Mouse (Mus musculus) CD4-positive, CD25-positive, alpha-beta regulatory T cell, adult 4 months (primary cell): Measurements from ENCODE around the gene Gm10491. TPM values are rescaled to one million over a fixed set of nuclear protein-coding genes. Genes with fewer than 3 reads are reported as not detected.
"Not testable (repeated sequence)": the region's sequence is repeated elsewhere in the genome, so short reads cannot be mapped to it uniquely, and the experiment has no call there.

Experiments
- ATAC-seq: one replicate; pipeline ENCODE4 v1.8.0; 2017
- polyA plus RNA-seq, 2 experiments: library from polyadenylated mRNA; unstranded; fragments of 100-300 nt; shearing (Covaris generic); gene quantifications; one replicate each; pipeline ENCODE4 v1.2.1; 2017

The Gm10491 gene
- not detected for polyA plus RNA-seq

DNA sequence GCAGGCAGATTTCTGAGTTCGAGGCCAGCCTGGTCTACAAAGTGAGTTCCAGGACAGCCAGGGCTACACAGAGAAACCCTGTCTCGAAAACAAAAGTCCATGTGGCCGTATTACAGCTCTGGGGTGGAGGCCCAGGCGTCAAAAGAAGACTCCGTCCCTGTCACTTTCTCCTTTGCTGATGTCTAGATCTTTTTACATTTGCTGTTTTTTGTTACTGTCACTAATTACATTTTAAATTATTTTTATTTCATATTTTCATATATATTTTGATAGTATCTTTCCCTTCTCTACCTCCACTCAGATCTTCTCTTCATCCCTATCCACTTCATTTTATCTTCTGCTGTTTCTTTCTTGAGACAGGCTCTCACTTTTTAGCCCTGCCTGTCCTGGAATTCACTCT, at the start of gene Gm10491:
Gene Gm10491 (minus strand): TSS at position 101 of the 400 bp plus-strand sequence.
- no peak for ATAC-seq

DNA sequence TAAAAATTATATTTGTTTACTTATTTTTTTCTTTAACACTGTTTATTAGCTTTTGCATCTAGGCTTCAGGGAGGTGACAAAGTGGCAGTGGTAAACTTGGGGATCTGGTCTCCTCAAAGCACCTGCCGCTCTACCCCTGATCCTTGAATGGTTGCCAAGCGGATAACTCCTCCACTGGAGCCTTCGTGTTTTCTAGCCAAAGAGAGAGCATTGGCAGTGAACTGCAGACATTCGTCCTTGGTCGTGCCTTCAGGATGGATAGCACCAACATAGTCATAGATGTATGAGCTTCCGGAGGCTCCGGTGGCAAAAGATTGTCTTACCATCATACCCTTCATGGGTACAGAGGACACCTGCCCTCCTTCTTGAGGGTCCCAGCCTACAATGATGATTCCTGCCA, 42.5 kb upstream of the Gm10491 start:
- no peak for ATAC-seq

DNA sequence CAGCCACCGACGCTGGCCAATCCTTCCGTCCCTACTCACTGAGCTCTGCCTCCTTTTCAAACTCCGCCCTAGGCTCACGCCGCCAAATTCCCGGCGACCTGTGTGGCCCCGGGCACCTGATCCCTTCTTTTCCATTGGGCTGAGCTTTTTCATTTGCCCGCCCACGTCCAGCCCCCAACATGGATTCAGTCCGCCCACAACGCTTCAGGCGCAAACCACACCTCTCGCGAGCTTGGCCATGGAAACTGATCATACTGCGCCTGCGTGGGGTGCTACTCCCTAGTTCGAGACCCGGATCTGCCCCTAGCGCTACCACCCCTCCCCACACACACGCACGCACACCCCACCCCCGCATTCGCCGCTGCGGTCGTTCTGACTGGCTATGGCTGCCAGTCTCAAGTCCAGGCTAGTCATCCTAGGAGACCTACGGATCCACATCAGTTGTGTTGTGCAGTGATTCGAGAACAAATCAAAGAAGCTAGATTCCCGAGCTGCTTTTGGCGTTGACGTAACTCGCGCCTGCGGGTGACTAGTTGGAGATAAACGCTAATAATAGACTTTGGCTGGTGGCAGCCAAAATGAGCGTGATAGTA, 40.4 kb upstream of the Gm10491 start:
- peak; percentile 92 for ATAC-seq

DNA sequence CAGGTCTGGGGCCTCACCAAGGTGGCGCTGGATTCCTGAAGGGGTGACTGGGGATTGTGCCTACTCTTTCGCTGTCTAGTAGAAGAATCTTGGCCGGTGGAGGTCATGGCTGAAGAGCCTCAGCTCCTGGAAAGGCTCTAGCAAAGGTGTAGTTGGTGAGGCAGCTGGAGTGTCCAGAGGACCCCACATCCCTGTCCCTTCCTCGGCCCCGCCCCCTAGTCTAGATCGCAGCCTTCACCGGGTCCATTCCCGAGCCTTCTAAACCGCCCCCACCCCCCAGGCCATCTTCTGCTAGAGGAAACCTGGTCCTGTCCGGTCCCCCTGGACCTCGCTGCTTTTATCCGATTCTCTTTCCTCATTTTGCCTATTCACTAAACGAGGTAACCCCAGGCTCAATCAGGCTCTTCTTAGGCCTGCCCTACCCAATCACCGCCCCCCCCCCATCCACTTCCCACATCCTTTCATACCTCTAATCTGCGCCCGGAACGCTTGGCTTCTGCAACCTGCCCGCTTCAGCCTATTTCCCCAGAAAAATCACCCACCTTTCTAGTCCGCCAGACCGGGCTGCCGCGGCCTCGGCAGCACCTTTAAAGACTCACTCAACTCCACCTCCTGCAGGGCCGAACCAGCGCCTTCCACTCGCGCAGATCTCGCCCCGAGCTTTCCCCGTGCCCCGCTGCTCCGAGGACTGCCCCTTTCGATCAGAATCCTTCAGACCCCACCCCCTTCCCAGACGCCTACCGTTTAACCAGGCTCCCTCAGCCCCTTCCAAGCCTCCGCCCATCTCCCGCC, 39.7 kb upstream of the Gm10491 start, which contains the start of gene Hdac6:
Gene Hdac6 (minus strand): TSS at position 782 of the 792 bp plus-strand sequence.
- peak; percentile 37 for ATAC-seq

DNA sequence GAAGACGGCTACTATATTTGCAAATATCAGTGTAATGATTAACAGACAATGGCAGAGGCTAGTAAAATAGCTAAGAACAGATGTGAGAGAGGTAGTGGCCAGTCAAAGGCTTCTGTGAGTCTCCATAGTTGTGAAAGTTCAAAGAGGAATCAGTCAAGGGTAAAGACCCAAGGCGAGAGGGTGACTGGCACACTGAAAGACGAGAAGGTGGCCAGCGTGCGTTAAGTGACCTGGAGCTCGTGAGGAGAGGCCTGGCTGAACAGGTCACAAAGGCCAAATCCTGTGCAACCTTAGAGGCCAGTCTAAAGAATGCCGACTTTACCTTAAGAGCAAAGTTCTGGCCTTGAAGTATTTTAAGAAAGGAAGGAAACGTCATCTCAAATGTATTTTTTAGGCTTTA, 38.0 kb upstream of the Gm10491 start:
- no peak for ATAC-seq

DNA sequence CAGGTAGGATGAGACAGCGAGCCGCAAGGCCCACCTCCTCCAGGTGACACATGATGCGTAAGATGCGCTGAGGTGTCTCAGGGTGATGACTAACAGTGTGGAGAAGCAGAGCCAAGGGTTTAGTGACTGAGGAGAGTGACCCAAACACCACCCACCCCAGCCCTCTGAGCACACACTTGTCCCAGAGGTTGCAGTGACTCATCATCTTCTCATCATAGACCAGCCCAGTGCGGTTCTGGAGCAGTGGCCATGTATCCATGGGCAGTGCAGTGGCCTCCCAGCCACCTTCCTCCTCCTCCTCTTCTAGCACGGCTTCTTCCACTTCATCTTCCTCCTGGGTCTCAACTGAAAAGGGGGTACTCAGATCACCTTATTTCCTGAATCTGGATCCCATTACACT, 30.0 kb upstream of the Gm10491 start:
- ATAC-seq = no peak

DNA sequence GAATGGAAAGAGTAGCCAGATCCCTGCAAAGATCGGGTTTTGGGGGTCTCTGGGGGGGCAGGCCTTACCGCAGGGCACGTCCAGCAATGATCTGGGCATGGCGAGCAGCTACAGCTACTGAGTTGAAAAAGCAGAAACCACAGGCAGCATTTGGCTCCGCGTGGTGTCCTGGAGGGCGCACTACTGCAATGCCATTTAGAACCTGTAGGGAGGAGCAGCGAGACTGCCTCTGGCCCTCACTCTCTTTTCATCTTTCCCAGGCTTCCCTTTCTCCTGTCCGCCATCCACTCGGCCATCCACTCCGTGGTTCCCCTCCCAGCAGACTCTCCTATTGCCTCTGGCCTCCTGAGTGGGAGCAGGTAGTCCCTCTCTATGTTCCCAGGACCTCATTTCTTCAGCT, 29.2 kb upstream of the Gm10491 start:
- ATAC-seq = no peak

DNA sequence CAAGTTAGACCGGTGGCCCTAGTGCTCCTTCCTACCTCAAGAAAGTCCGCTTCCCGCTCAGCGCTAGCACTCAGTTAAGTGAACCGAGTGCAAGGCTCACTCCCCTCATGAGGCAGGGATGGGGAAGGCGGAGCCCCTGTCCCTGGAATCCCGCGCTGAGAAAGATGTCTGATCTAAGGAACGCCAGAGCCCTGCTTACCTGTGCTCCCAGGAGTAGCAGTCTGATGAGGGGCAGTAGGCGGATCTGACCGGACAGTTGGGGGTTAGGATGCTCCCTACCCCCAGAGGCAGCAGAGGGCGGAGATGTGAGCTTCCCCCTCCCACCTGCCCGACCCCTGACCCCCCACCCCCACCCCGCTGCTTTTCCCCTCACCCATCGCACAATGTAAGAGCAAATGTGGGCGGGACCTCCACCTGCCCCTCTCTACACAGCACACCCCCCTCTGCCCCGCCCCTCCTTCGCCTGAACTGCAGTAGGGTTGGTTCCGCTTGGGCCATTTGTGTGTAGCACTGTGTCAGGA, 20.7 kb upstream of the Gm10491 start, which contains the start of gene Eras:
Gene Eras (minus strand): TSS at position 338 of the 521 bp plus-strand sequence.
- no peak for ATAC-seq

DNA sequence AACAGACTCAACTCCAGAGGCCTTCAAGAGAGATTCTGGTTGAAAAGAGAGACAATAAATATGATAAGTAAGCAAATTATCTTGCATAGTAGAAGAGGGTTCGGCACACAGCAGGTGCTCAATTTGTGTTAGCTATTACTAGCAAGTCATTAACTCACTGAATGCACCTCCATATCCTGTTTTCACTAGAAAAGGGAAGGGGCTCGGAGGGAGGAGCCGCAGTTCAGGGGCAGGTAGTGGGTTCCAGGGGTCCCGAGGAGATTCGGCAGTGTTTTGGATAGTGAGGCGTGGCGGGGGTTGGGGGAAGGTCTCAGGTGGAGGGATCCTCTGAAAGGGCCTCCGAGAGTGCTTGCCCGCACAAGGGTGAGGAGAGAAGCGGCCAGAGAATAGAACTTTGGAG, 19.5 kb upstream of the Gm10491 start:
- ATAC-seq = no peak

DNA sequence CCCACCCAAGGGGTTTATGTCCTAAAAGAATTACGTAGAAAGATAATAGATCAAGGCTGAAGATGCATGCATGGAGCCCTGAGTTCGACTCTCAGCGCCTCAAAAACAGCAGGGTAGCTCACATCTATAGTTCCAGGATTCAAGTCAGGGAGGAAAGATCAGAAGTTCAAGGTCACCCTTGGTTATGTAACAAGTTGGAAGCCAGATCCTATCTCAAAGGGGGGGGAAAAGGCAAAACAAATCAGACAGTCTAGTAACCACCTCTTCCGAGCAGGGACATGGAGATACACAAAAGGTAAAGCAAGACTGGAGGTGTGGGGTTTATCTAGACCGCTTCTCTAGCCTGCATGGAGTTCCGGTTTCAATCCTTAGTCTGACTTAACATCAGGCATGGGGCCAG, 18.6 kb upstream of the Gm10491 start:
- ATAC-seq = no peak

DNA sequence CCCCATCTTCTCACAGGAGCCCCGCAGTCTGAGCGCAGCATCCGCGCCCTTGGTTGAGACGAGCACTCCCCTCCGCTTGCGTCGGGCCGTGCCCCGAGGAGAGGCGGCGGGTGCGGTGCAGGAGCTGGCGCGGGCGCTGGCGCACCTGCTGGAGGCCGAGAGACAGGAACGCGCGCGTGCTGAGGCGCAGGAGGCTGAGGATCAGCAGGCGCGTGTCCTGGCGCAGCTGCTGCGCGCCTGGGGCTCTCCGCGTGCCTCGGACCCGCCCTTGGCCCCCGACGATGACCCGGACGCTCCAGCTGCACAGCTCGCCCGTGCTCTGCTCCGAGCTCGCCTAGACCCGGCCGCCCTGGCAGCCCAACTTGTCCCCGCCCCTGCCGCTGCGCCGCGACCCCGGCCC, 14.4 kb upstream of the Gm10491 start:
- ATAC-seq = no peak

DNA sequence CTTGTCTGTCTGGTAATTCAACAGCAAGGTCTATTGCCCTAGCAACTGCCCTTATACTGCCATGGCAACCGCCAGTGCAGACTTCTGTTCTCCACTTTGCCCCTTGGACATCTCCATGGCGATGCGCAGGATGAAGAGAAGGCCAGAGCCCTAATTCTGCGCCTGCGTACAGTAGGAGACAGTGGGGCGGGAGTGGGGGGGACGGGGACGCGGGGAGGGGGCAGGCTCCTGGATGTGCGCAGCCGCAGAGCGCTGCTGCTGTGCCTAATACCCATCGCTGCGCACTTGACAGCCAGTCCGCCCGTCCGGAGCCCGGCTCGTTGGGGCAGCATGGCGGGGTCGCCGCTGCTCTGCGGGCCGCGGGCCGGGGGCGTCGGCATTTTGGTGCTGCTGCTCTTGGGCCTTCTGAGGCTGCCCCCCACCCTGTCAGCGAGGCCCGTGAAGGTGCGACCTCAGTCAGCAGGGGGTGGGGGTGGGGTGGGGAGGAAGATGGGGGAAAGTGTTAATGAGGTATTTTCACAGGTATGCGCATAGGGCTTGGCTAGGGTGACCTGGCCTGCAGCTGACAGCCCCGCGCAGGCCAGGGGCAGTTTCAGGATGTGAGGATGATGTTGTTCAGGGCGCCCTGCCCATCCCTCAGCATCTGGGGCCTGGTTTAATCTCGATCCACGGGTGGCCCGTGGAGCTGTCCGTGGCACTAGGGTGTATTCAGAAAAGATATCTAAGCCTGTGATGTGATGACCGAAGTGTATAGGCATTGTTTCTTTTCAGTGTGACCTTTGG, 12.2 kb upstream of the Gm10491 start, which contains the start of gene Pcsk1n:
Gene Pcsk1n (plus strand): TSS at position 222 of the 783 bp plus-strand sequence.
- ATAC-seq = no peak

DNA sequence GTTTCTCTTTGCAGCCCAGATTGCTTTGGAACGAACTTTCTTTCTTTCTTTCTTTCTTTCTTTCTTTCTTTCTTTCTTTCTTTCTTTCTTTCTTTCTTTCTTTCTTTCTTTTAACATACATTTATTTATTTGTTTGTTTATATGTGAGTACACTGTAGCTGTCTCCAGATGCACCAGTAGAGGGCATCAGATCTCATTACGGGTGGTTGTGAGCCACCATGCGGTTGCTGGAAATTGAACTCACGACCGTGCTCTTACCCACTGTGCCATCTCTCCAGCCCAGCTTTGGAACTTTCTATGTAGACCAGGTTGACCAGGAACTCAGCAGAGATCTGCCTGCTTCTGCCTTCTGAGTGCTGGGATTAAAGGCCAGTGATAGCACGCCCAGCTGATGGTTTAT, 10.3 kb upstream of the Gm10491 start:
- not testable (repeated sequence) for ATAC-seq

DNA sequence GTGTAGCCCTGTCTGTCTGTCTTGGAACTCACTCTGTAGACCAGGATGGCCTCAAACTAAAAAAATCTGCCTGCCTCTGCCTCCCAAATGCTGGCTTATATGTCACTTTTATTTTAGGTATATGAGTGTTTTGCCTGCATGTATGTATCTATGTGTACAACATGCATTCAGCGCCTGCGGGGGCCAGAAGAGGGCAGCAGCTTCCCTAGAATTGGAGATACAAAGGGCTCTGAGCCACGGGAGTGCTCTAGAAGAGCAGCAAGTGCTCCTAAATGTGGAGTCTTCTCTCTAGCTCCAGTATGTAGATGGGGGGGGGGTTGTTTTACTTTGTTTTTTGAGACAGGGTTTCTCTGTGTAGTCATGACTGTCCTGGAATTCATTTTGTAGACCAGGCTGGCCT, 8.0 kb upstream of the Gm10491 start:
- ATAC-seq = peak; percentile 70

DNA sequence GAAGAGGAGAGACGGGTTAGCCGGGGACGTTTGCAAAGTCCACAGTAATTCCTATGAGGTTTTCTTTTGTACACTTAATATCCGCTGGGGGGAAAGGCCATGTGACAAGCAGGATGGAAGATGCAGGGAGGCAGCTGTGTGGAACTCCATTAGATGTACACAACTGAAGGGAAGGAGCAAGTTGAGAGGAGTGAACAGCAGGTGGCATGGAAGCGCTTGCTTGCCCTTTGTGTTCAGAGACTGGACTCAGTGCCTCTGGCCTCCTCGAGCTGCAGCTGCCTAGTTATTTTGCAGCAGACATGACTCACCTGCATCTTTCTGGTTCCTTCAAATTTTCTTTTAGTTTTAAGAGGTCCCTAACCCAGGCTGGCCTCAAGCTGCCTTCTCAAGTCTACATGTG, 2.8 kb upstream of the Gm10491 start:
- ATAC-seq = no peak

DNA sequence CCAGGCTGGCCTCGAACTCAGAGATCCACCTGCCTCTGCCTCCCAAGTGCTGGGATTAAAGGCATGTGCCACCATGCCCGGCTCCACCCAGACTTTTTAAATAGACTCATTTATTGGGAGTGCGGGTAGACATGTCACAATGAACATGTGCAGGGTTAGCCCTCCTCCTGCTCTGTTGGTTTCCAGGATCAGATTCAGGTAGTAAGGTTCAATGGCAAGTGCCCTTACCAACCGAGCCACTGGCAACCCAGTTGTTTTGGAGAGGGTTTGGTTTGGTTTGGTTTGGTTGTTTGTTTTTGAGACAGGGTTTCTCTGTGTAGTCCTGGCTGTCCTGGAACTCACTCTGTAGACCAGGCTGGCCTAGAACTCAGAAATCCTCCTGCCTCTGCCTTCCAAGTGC, 1.6 kb upstream of the Gm10491 start, which contains the start of gene Gm10490:
Gene Gm10490 (plus strand): TSS at position 301 of the 400 bp plus-strand sequence.
- ATAC-seq = not testable (repeated sequence)

DNA sequence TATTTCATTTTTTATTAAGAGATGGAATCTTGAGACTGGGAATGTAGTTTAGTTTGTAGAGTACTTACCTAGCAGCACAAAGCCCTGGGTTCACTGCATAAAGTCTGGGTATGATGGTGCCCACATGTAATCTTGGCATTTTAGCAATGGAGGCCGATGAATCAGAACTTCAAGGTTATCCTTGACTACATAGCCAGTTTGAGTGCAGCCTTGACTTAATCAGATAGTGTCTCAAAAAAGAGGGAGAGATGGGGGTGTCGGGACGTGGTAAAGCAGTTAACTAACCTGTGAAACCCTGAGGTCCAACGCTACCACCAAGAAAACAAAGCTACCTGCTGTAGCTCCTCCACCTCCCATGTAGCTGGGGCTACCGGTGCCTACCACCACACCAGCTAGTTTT, 3.2 kb downstream of the Gm10491 start:
- no peak for ATAC-seq

DNA sequence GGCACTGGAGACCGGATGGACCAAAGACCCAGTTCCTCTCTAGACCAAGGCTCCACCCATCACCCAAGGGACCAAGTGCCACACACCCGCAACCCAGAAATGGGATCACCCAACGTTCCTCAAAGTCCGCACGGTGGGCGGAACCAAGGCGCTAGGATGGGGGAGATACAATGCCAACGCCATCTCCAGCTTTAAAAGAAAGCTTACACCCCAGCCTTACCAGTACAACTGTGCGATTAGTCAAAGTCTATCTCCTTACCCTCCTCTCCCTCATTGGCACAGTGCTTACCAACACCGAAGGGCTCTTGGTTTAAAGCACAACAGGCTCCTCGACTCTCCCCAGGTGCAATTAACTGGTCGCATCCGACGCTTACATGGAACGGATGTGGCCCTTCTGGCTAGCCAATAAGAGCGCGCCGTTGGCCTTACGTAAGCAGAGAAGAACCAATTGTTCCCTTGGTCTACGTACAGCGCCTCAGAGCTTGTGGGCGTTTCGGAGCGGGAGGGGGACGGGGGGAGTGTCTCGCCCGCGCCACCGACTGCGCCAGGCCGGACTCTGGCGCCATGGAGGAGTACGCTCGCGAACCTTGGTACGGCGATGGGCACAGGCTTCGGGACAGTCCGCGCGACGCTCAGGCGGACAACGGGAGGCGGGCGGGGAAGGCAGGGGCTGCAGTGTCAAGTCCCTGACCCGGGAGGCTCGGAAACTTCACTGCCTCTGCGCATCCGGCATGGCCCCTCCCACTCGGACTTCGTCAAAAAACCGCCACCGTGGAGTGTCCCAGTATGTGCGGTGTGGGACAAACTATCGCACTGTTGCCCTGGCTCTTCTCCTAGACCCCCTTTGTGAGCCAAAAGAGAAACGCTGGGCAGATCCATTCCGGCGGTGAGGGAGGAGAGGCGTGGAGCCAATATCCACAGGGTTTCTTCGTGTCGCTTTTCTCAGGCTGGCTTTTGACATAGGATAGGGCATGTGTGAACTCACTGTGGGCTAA, 8.5 kb downstream of the Gm10491 start, which contains the start of the genes Pqbp1 and Timm17b:
Gene Pqbp1 (minus strand): TSS at position 390 of the 995 bp plus-strand sequence.
Gene Timm17b (plus strand): TSS at position 478 of the 995 bp plus-strand sequence.
- ATAC-seq = peak; percentile 95

DNA sequence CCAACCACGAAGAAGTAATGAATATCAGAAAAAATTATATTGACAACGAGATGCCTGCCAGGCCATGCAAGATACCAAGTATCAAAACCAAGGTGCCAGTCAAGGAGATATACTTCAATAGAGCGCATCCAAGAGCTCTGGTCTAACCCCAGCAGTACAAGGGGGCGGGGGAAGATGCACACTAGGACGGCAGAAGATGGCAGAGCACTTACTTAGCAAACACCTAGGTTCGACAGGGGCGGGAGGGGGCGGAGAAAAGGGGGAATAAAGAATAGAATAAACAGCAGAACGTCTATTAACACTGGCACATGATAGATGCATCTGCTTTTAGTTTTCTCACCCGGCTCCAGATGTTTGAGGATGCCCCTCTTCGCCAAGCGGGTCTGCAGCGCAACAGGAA, 9.4 kb downstream of the Gm10491 start:
- ATAC-seq = no peak

DNA sequence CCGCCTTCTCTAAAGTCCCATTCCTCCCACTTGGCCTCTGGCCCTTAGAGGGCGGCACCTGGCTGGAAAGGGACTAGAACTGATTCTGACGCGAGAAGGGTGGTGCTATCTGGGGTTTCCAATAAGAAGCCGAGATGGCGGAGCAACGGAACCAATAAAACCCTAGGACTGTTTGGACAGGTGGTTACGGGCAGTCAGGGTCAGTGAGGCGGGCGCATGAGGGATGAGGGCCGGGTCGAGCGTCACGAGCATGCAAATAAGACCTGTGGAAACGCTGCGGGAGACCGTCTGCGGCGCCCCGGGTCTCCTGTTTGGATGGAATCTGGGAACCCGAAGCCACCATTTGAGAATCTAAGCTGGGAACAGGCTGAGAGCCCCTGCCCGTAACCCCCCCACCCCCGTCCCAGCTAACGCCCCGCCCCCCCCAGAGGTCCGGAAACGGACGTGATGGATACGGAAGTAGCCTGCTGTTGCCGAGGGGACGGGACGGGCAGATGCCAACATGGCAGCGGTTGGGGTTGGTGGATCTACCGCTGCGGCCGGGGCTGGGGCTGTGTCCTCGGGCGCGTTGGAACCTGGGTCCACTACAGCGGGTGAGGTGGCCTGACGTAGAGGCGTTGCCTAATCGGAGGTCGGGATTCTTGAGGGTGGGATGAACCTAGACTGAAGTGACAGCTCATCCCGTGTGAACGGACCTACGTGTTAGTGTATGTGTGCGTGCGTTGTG, 23.6 kb downstream of the Gm10491 start, which contains the start of gene Slc35a2:
Gene Slc35a2 (plus strand): TSS at position 188 of the 727 bp plus-strand sequence.
- peak; percentile 76 for ATAC-seq

DNA sequence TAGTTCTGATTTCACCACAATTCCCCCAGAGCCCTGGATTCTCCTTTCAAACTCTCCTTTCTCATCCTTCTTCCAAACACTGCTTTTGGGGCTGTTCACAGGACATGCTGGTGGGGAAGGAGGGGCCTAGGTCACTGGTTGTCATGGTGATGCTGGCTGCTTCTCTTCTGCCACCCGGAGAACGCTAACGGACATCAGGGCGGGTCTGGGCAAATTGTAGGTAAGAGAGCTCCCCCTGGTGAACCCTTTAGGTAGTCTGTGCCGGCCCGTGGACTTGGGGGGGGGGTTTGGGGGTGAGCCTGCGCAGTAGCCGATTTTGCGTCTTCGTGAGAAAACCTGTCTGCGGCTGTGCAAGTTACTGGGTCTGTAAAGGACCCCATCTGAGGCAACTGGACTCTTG, 27.8 kb downstream of the Gm10491 start:
- ATAC-seq = peak; percentile 28
